Mouse (Mus musculus): Measurements from ENCODE around the gene Strip2.

Strip2 gene

GRCm38 (mm10) chr6:29930665-29931064 is 13.9 kb downstream of the Strip2 start:
- peak; percentile 25 to 26 for DNase-seq

GRCm38 (mm10) chr6:29931181-29931580 is 14.4 kb downstream of the Strip2 start:
- DNase-seq, result no peak

GRCm38 (mm10) chr6:29935741-29936140 is 18.9 kb downstream of the Strip2 start:
- DNase-seq, result peak; percentile 37 to 47

- no peak for DNase-seq
Measured at GRCm38 (mm10) chr6:29940428-29940827, 23.6 kb downstream of the Strip2 start.

GRCm38 (mm10) chr6:29941036-29941435 is 24.2 kb downstream of the Strip2 start:
- DNase-seq, result no peak

- peak in 1 of 2 experiments; percentile 13 for DNase-seq
Measured at GRCm38 (mm10) chr6:29944465-29944864, 27.7 kb downstream of the Strip2 start.

- DNase-seq, result no peak
Measured at GRCm38 (mm10) chr6:29946568-29946967, 29.8 kb downstream of the Strip2 start.

- DNase-seq, result no peak
Measured at GRCm38 (mm10) chr6:29947823-29948222, 31.0 kb downstream of the Strip2 start.

GRCm38 (mm10) chr6:29956749-29957148 is 39.9 kb downstream of the Strip2 start:
- DNase-seq, result no peak

- no peak for DNase-seq
Measured at GRCm38 (mm10) chr6:29958669-29959068, 41.9 kb downstream of the Strip2 start.

GRCm38 (mm10) chr6:29961081-29961480 is 44.3 kb downstream of the Strip2 start:
- no peak for DNase-seq

- peak; percentile 67 to 70 for DNase-seq
Measured at GRCm38 (mm10) chr6:29967917-29968316, 51.1 kb downstream of the Strip2 start.

GRCm38 (mm10) chr6:29973341-29973740 is 56.5 kb downstream of the Strip2 start:
- no peak for DNase-seq

GRCm38 (mm10) chr6:29974836-29975235 is 58.0 kb downstream of the Strip2 start:
- no peak for DNase-seq

- DNase-seq, result no peak
Measured at GRCm38 (mm10) chr6:29980461-29980860, 63.6 kb downstream of the Strip2 start.

- no peak for DNase-seq
Measured at GRCm38 (mm10) chr6:29981797-29982196, 65.0 kb downstream of the Strip2 start.

GRCm38 (mm10) chr6:29985058-29985498 is 68.3 kb downstream of the Strip2 start:
- DNase-seq, result peak; percentile 56 to 64

GRCm38 (mm10) chr6:29985504-29985903 is 68.7 kb downstream of the Strip2 start:
- no peak for DNase-seq

- DNase-seq, result no peak
Measured at GRCm38 (mm10) chr6:29985986-29986385, 69.2 kb downstream of the Strip2 start.

GRCm38 (mm10) chr6:29987246-29987645 is 70.4 kb downstream of the Strip2 start:
- DNase-seq, result no peak

- peak; percentile 7 to 15 for DNase-seq
Measured at GRCm38 (mm10) chr6:29998140-29998539, 81.3 kb downstream of the Strip2 start.

GRCm38 (mm10) chr6:29998771-29999170 is 82.0 kb downstream of the Strip2 start:
- no peak for DNase-seq

- DNase-seq, result no peak
Measured at GRCm38 (mm10) chr6:30002628-30003027, 85.8 kb downstream of the Strip2 start.

GRCm38 (mm10) chr6:30005851-30006250 is 89.0 kb downstream of the Strip2 start:
- no peak for DNase-seq

- DNase-seq, result no peak
Measured at GRCm38 (mm10) chr6:30009204-30009603, 92.4 kb downstream of the Strip2 start.

Measured in cerebellum, postnatal 10 days (tissue).